Mouse (Mus musculus) CH12.LX (cell line): ENCODE data around the gene Cmbl. TPM values are rescaled to one million over a fixed set of nuclear protein-coding genes. Genes with fewer than 3 reads are reported as not detected.

Experiments
- DNase-seq: peaks from one replicate; pipeline ENCODE4 v3.0.0-alpha.2; 2013; ENCODE audit errors: extremely low read depth
- H3K27ac ChIP-seq: 2 replicates; pipeline ENCODE4 v1.5.1; 2012; ENCODE audit warnings: low read depth, mild to moderate bottlenecking, control low read depth, moderate library complexity; ENCODE audit not compliant: insufficient read depth
- H3K27me3 ChIP-seq: replicated peaks from 2 replicates; pipeline ENCODE3; 2012; ENCODE audit warnings: inconsistent platforms
- H3K36me3 ChIP-seq, 2 experiments: replicated peaks in 1 of 2; 2 replicates each; pipeline versions ENCODE3 to v1.6.1; 2012; ENCODE audit warnings: inconsistent platforms in 1 of 2, low read length in 1 of 2, mild to moderate bottlenecking in 1 of 2, mixed read lengths in 1 of 2, moderate library complexity in 1 of 2; ENCODE audit not compliant: control insufficient read depth in 1 of 2, insufficient read depth in 1 of 2
- H3K4me1 ChIP-seq, 2 experiments: 2 replicates each; pipeline ENCODE4 v1.6.1; 2012; ENCODE audit warnings: inconsistent platforms in 1 of 2, moderate library complexity in 1 of 2; ENCODE audit not compliant: insufficient read depth in 2 of 2, control insufficient read depth in 1 of 2
- H3K4me2 ChIP-seq: 2 replicates; pipeline ENCODE4 v1.6.1; 2012; ENCODE audit warnings: low read depth, mild to moderate bottlenecking, control low read depth; ENCODE audit not compliant: poor library complexity, insufficient read depth, severe bottlenecking
- H3K4me3 ChIP-seq, 3 experiments: fragments of 150-350 bp in 1 of 3; sonication (generic) in 1 of 3; replicated peaks in 1 of 3; 2 replicates each; pipeline versions ENCODE3 to v1.5.1; 2011 to 2012; ENCODE audit warnings: low read depth in 2 of 3, low read length in 2 of 3, mild to moderate bottlenecking in 2 of 3, moderate library complexity in 2 of 3, control low read depth in 1 of 3, improper control_type of control experiment in 1 of 3, inconsistent platforms in 1 of 3, mixed read lengths in 1 of 3; ENCODE audit not compliant: poor library complexity in 1 of 3
- H3K79me2 ChIP-seq: replicated peaks from 2 replicates; pipeline ENCODE4 v1.6.1; 2012; ENCODE audit warnings: mild to moderate bottlenecking, moderate library complexity; ENCODE audit not compliant: control insufficient read depth, poor library complexity, insufficient read depth, severe bottlenecking; ENCODE audit errors: extremely low read depth
- H3K9ac ChIP-seq: 2 replicates; pipeline ENCODE4 v1.6.1; 2012; ENCODE audit warnings: low read depth, mild to moderate bottlenecking, control low read depth, moderate library complexity; ENCODE audit not compliant: insufficient read depth
- H3K9me3 ChIP-seq: replicated peaks from 2 replicates; pipeline ENCODE3; 2012; ENCODE audit warnings: low read length, inconsistent platforms, mixed read lengths
- CTCF ChIP-seq, 2 experiments: IDR thresholded peaks in 1 of 2; conservative IDR thresholded peaks in 1 of 2; 2 replicates each; pipeline ENCODE4 v1.5.1; 2011 to 2012; ENCODE audit warnings: low read depth in 2 of 2, low read length in 2 of 2, improper control_type of control experiment in 1 of 2, inconsistent platforms in 1 of 2, mild to moderate bottlenecking in 1 of 2, moderate library complexity in 1 of 2
- EP300 ChIP-seq: IDR thresholded peaks from 2 replicates; pipeline ENCODE4 v1.6.1; 2011; ENCODE audit warnings: low read length, improper control_type of control experiment
- MAFK ChIP-seq: IDR thresholded peaks from 2 replicates; pipeline ENCODE4 v1.6.1; 2011; ENCODE audit warnings: low read length, improper control_type of control experiment; ENCODE audit not compliant: insufficient replicate concordance
- MAX ChIP-seq: IDR thresholded peaks from 2 replicates; pipeline ENCODE4 v1.6.1; 2011; ENCODE audit warnings: low read length, improper control_type of control experiment
- MAZ ChIP-seq: IDR thresholded peaks from 2 replicates; pipeline ENCODE4 v1.6.1; 2012; ENCODE audit warnings: low read depth, mild to moderate bottlenecking, inconsistent platforms, low read length, improper control_type of control experiment, moderate library complexity
- MEF2A ChIP-seq: IDR thresholded peaks from 2 replicates; pipeline ENCODE4 v1.6.1; 2014; ENCODE audit warnings: low read depth, mild to moderate bottlenecking, inconsistent platforms, low read length, improper control_type of control experiment, borderline replicate concordance
- MXI1 ChIP-seq: IDR thresholded peaks from 2 replicates; pipeline ENCODE4 v1.6.1; 2011; ENCODE audit warnings: mild to moderate bottlenecking, low read depth, low read length, improper control_type of control experiment
- MYC ChIP-seq: IDR thresholded peaks from 2 replicates; pipeline ENCODE4 v1.6.1; 2011; ENCODE audit warnings: low read depth, mild to moderate bottlenecking, improper control_type of control experiment, low read length
- PAX5 ChIP-seq: IDR thresholded peaks from 2 replicates; pipeline ENCODE4 v1.6.1; 2012; ENCODE audit warnings: low read length, inconsistent platforms, mixed read lengths
- RCOR1 ChIP-seq: conservative IDR thresholded peaks from 2 replicates; pipeline ENCODE4 v1.6.1; 2012; ENCODE audit warnings: low read depth, mild to moderate bottlenecking, inconsistent platforms, low read length, improper control_type of control experiment
- TCF12 ChIP-seq: IDR thresholded peaks from 2 replicates; pipeline ENCODE4 v1.6.1; 2014; ENCODE audit warnings: low read depth, mild to moderate bottlenecking, inconsistent platforms, low read length, improper control_type of control experiment
- USF1 ChIP-seq: IDR thresholded peaks from 2 replicates; pipeline ENCODE4 v1.6.1; 2014; ENCODE audit warnings: low read depth, mild to moderate bottlenecking, inconsistent platforms, low read length, improper control_type of control experiment
- ZC3H11A ChIP-seq: IDR thresholded peaks from 2 replicates; pipeline ENCODE4 v1.6.1; 2012; ENCODE audit warnings: low read depth, mild to moderate bottlenecking, inconsistent platforms, low read length, improper control_type of control experiment
- ZKSCAN1 ChIP-seq: IDR thresholded peaks from 2 replicates; pipeline ENCODE4 v1.6.1; 2012; ENCODE audit warnings: low read depth, inconsistent platforms, low read length, improper control_type of control experiment, borderline replicate concordance
- ZNF384 ChIP-seq: IDR thresholded peaks from 2 replicates; pipeline ENCODE4 v1.6.1; 2012; ENCODE audit warnings: low read depth, low read length, improper control_type of control experiment, inconsistent platforms
- dilution Hi-C: fragments of 300-500 bp; cut with MboI; formaldehyde crosslinking; loops from 2 replicates; pipeline ENCODE4 v1.14.3; 2020; ENCODE audit warnings: low sequenced_read_pairs; ENCODE audit not compliant: extremely low pct_unique_long_range_greater_than_20kb, extremely low pct_ligation_motif_present
- in situ Hi-C: fragments of 300-500 bp; cut with MboI; formaldehyde crosslinking; loops from 3 replicates; pipeline ENCODE4 v1.14.3; 2019; ENCODE audit warnings: low sequenced_read_pairs, low pct_ligation_motif_present, low pct_unique_long_range_greater_than_20kb, mixed read lengths
- polyA plus RNA-seq: library from polyadenylated mRNA; unstranded; fragments of >175 nt; gene quantifications from 2 replicates; pipeline ENCODE4 v1.2.1, GENCODE M21; 2012; ENCODE audit warnings: low read depth; ENCODE audit not compliant: insufficient read length
- total RNA-seq, 2 experiments: library from RNA; depleted of rRNA; stranded (reverse); fragments of 300-350 nt in 1 of 2; fragments of >200 nt in 1 of 2; gene quantifications; 2 replicates each; pipeline ENCODE4 v1.2.3; 2012 to 2014

Gene Cmbl
- total and polyA plus RNA-seq, 3 experiments: 0.27 TPM; not detected in 2

- Histone ChIP-seq H3K4me1 (peaks cover 28 to 53% of the 10 kb centered on the region in 2 experiments), H3K9me3 (peaks cover 4% of the 10 kb centered on the region), H3K4me2 (no peak overlapping the region), H3K4me3 (no peak overlapping the region), H3K36me3 (no peaks in the 10 kb centered on the region), H3K27me3 (no peaks in the 10 kb centered on the region), H3K79me2 (no peaks in the 10 kb centered on the region), H3K9ac (no peak overlapping the region), H3K27ac (no peak overlapping the region)
- no peak for TF ChIP-seq CTCF (conservative IDR thresholded peaks at IDR 0.05 in 1 of 2, IDR thresholded peaks at IDR 0.05 in 1 of 2; ENCODE audit: low read depth in 2 of 2, low read length in 2 of 2)
- TF ChIP-seq MXI1: no peak
- no peak for TF ChIP-seq ZC3H11A
- no peak for TF ChIP-seq MYC
- TF ChIP-seq PAX5: no peak
- no peak for TF ChIP-seq EP300
- no peak for TF ChIP-seq MAX
- TF ChIP-seq MAZ: no peak
- no peak for TF ChIP-seq TCF12
- TF ChIP-seq ZNF384: no peak
- TF ChIP-seq MEF2A: no peak
- no peak for TF ChIP-seq ZKSCAN1
- no peak for TF ChIP-seq MAFK
- no peak for TF ChIP-seq USF1
- dilution Hi-C loops (no loop called here), in situ Hi-C loops (loop anchor here (10.0 kb wide), 1 partner anchor 46 kb away; no protein-coding TSS in a partner anchor)
- no peak for DNase-seq
Measured at GRCm38 (mm10) chr15:31538346-31538745, 26.8 kb upstream of the Cmbl start.

- H3K4me1 ChIP-seq: peaks cover 26 to 50% of the 10 kb centered on the region in 2 experiments
- DNase-seq: no peak
- H3K79me2 ChIP-seq: no peaks in the 10 kb centered on the region
- no peak overlapping the region for H3K9ac ChIP-seq
- H3K9me3 ChIP-seq: peaks cover 4% of the 10 kb centered on the region
- H3K36me3 ChIP-seq: no peaks in the 10 kb centered on the region
- dilution Hi-C loops: no loop called here
- no peak for TF ChIP-seq RCOR1
- TF ChIP-seq ZNF384: peak; percentile 62
- no peak overlapping the region for H3K27ac ChIP-seq
- in situ Hi-C loops: loop anchor here (10.0 kb wide), 1 partner anchor 45 kb away; no protein-coding TSS in a partner anchor
- H3K4me2 ChIP-seq: no peak overlapping the region
- H3K4me3 ChIP-seq: no peak overlapping the region
- no peaks in the 10 kb centered on the region for H3K27me3 ChIP-seq
Measured at GRCm38 (mm10) chr15:31539643-31540512, 25.3 kb upstream of the Cmbl start.
